Mouse (Mus musculus) embryonic facial prominence, embryonic 12.5 days (tissue): Measurements from ENCODE around the gene Elk4. TPM values are rescaled to one million over a fixed set of nuclear protein-coding genes. Genes with fewer than 3 reads are reported as not detected.

Experiments
- ATAC-seq: fragments of 200-750 bp; cut with Nextera tagmentation; 2 replicates; pipeline ENCODE4 v1.8.0; 2017; ENCODE audit not compliant: insufficient number of reproducible peaks, insufficient read depth, low FRiP score, low TSS enrichment
- H3K27ac ChIP-seq: fragments of 300-500 bp; sonication (generic); 2 replicates; pipeline ENCODE4 v1.5.1; 2016; ENCODE audit warnings: mild to moderate bottlenecking
- H3K27me3 ChIP-seq: fragments of 300-500 bp; sonication (generic); 2 replicates; pipeline ENCODE4 v1.6.1; 2016; ENCODE audit warnings: mild to moderate bottlenecking, moderate library complexity
- H3K36me3 ChIP-seq: fragments of 300-500 bp; sonication (generic); 2 replicates; pipeline ENCODE4 v1.6.1; 2016; ENCODE audit warnings: mild to moderate bottlenecking
- H3K4me1 ChIP-seq: fragments of 300-500 bp; sonication (generic); 2 replicates; pipeline ENCODE4 v1.6.1; 2016
- H3K4me2 ChIP-seq: fragments of 300-500 bp; sonication (generic); replicated peaks from 2 replicates; pipeline ENCODE4 v1.6.1; 2016; ENCODE audit warnings: mild to moderate bottlenecking, moderate library complexity
- H3K4me3 ChIP-seq: fragments of 300-500 bp; sonication (generic); 2 replicates; pipeline ENCODE4 v1.5.1; 2016; ENCODE audit warnings: mild to moderate bottlenecking
- H3K9ac ChIP-seq: fragments of 300-500 bp; sonication (generic); 2 replicates; pipeline ENCODE4 v1.6.1; 2016; ENCODE audit warnings: mild to moderate bottlenecking, moderate library complexity
- H3K9me3 ChIP-seq: fragments of 300-500 bp; sonication (generic); 2 replicates; pipeline ENCODE4 v1.6.1; 2016; ENCODE audit warnings: mild to moderate bottlenecking, moderate library complexity
- WGBS: fragments of 180-500 bp; shearing (Covaris S2); methylation state at CpG from one replicate; pipeline ENCODE4 v1.1.7; 2016; 5-methylcytosine and 5-hydroxymethylcytosine counted together
- polyA plus RNA-seq: library from polyadenylated mRNA; unstranded; fragments of >200 nt; fragmentation: Nextera tagmentation; extraction: Ambion mirVana; gene quantifications from 2 replicates; pipeline ENCODE4 v1.2.1, GENCODE M21; 2016

The Elk4 gene
- polyA plus RNA-seq, 1 experiment from 2014 or later: 18.1 TPM

GRCm38 (mm10) chr1:132027978-132028377 is 20.6 kb downstream of the Elk4 start:
- WGBS: 79% methylated on average over 5 of the region's 5 CpGs

GRCm38 (mm10) chr1:132028413-132028812 is 21.0 kb downstream of the Elk4 start:
- Histone ChIP-seq H3K4me3 (no peak overlapping the region), H3K4me2 (no peak overlapping the region), H3K9me3 (no peaks in the 10 kb centered on the region), H3K9ac (no peak overlapping the region), H3K36me3 (peaks cover 61% of the 10 kb centered on the region), H3K27me3 (no peaks in the 10 kb centered on the region), H3K4me1 (no peaks in the 10 kb centered on the region), H3K27ac (no peak overlapping the region)
- ATAC-seq: no peak
- WGBS: 86% methylated on average over 9 of the region's 9 CpGs

More at GRCm38 (mm10) chr1:132027978-132028377, 20.6 kb downstream of the Elk4 start:
- Histone ChIP-seq H3K27me3 (no peaks in the 10 kb centered on the region), H3K4me3 (no peak overlapping the region), H3K9me3 (no peaks in the 10 kb centered on the region), H3K9ac (no peak overlapping the region), H3K36me3 (peaks cover 61% of the 10 kb centered on the region), H3K4me1 (no peaks in the 10 kb centered on the region), H3K27ac (no peak overlapping the region), H3K4me2 (no peak overlapping the region)
- no peak for ATAC-seq

- Histone ChIP-seq H3K27me3 (no peaks in the 10 kb centered on the region), H3K4me3 (no peak overlapping the region), H3K9ac (no peak overlapping the region), H3K4me2 (no peak overlapping the region), H3K4me1 (no peaks in the 10 kb centered on the region), H3K27ac (no peak overlapping the region), H3K9me3 (no peaks in the 10 kb centered on the region), H3K36me3 (peaks cover 53% of the 10 kb centered on the region)
- WGBS: 69% methylated on average over 2 of the region's 2 CpGs
- ATAC-seq: no peak
Measured at GRCm38 (mm10) chr1:132030574-132030973, 23.2 kb downstream of the Elk4 start.

GRCm38 (mm10) chr1:132032172-132032571 is 24.8 kb downstream of the Elk4 start:
- Histone ChIP-seq H3K4me2 (no peak overlapping the region), H3K36me3 (peaks cover 41% of the 10 kb centered on the region), H3K27ac (no peak overlapping the region), H3K9me3 (no peaks in the 10 kb centered on the region), H3K9ac (no peak overlapping the region), H3K4me1 (no peaks in the 10 kb centered on the region), H3K4me3 (no peak overlapping the region), H3K27me3 (no peaks in the 10 kb centered on the region)
- WGBS: 89% methylated on average over 7 of the region's 7 CpGs
- ATAC-seq: no peak

- peaks cover 14% of the 10 kb centered on the region for H3K36me3 ChIP-seq
- H3K27me3 ChIP-seq: no peaks in the 10 kb centered on the region
- H3K4me3 ChIP-seq: no peak overlapping the region
- ATAC-seq: no peak
- no peaks in the 10 kb centered on the region for H3K9me3 ChIP-seq
- WGBS: 82% methylated on average over 3 of the region's 3 CpGs
- no peak overlapping the region for H3K9ac ChIP-seq
- H3K4me1 ChIP-seq: no peaks in the 10 kb centered on the region
- no peak overlapping the region for H3K4me2 ChIP-seq
- H3K27ac ChIP-seq: no peak overlapping the region
Measured at GRCm38 (mm10) chr1:132037746-132038145, 30.3 kb downstream of the Elk4 start.

GRCm38 (mm10) chr1:132038753-132039152 is 31.3 kb downstream of the Elk4 start:
- Histone ChIP-seq H3K9ac (no peak overlapping the region), H3K4me1 (no peaks in the 10 kb centered on the region), H3K27me3 (no peaks in the 10 kb centered on the region), H3K27ac (no peak overlapping the region), H3K4me3 (no peak overlapping the region), H3K4me2 (no peak overlapping the region), H3K36me3 (peaks cover 4% of the 10 kb centered on the region), H3K9me3 (no peaks in the 10 kb centered on the region)
- 80% methylated on average over 5 of the region's 5 CpGs for WGBS
- ATAC-seq: no peak

- 0 out of 2 replicates have a peak overlapping the region, but pooled peaks have one; percentile 3 for H3K27ac ChIP-seq
- WGBS: 59% methylated on average over 9 of the region's 9 CpGs
- H3K9me3 ChIP-seq: no peaks in the 10 kb centered on the region
- H3K4me1 ChIP-seq: no peaks in the 10 kb centered on the region
- no peaks in the 10 kb centered on the region for H3K27me3 ChIP-seq
- no peak overlapping the region for H3K9ac ChIP-seq
- no peak for ATAC-seq
- no peak overlapping the region for H3K4me2 ChIP-seq
- H3K4me3 ChIP-seq: no peak overlapping the region
- H3K36me3 ChIP-seq: no peaks in the 10 kb centered on the region
Measured at GRCm38 (mm10) chr1:132040201-132040621, 32.8 kb downstream of the Elk4 start.

GRCm38 (mm10) chr1:132043759-132044158 is 36.4 kb downstream of the Elk4 start:
- Histone ChIP-seq H3K4me1 (no peaks in the 10 kb centered on the region), H3K4me3 (no peak overlapping the region), H3K27ac (no peak overlapping the region), H3K9me3 (no peaks in the 10 kb centered on the region), H3K36me3 (no peaks in the 10 kb centered on the region), H3K4me2 (no peak overlapping the region), H3K27me3 (no peaks in the 10 kb centered on the region), H3K9ac (no peak overlapping the region)
- WGBS: 69% methylated on average over 4 of the region's 4 CpGs
- ATAC-seq: no peak

GRCm38 (mm10) chr1:132046143-132046735 is 38.8 kb downstream of the Elk4 start:
- H3K9ac ChIP-seq: no peak overlapping the region
- 25% methylated on average over 15 of the region's 15 CpGs for WGBS
- no peak overlapping the region for H3K27ac ChIP-seq
- no peak overlapping the region for H3K4me2 ChIP-seq
- no peaks in the 10 kb centered on the region for H3K27me3 ChIP-seq
- no peaks in the 10 kb centered on the region for H3K4me1 ChIP-seq
- no peak overlapping the region for H3K4me3 ChIP-seq
- ATAC-seq: peak; percentile 26; the same call in 1 of the 2 replicates
- H3K36me3 ChIP-seq: no peaks in the 10 kb centered on the region
- H3K9me3 ChIP-seq: no peaks in the 10 kb centered on the region

- Histone ChIP-seq H3K4me1 (no peaks in the 10 kb centered on the region), H3K9ac (no peak overlapping the region), H3K27me3 (no peaks in the 10 kb centered on the region), H3K36me3 (no peaks in the 10 kb centered on the region), H3K9me3 (no peaks in the 10 kb centered on the region), H3K4me3 (no peak overlapping the region), H3K27ac (no peak overlapping the region), H3K4me2 (no peak overlapping the region)
- WGBS: 82% methylated on average over 3 of the region's 3 CpGs
- ATAC-seq: no peak
Measured at GRCm38 (mm10) chr1:132051746-132052145, 44.3 kb downstream of the Elk4 start.

- Histone ChIP-seq H3K4me2 (no peak overlapping the region), H3K4me1 (no peaks in the 10 kb centered on the region), H3K9me3 (no peaks in the 10 kb centered on the region), H3K27me3 (no peaks in the 10 kb centered on the region), H3K36me3 (no peaks in the 10 kb centered on the region), H3K27ac (no peak overlapping the region), H3K4me3 (no peak overlapping the region), H3K9ac (no peak overlapping the region)
- ATAC-seq: no peak
- 83% methylated on average over 3 of the region's 3 CpGs for WGBS
Measured at GRCm38 (mm10) chr1:132054387-132054786, 47.0 kb downstream of the Elk4 start.

GRCm38 (mm10) chr1:132055054-132055664 is 47.8 kb downstream of the Elk4 start:
- no peaks in the 10 kb centered on the region for H3K9me3 ChIP-seq
- no peak for ATAC-seq
- no peak overlapping the region for H3K4me3 ChIP-seq
- H3K36me3 ChIP-seq: no peaks in the 10 kb centered on the region
- H3K4me1 ChIP-seq: no peaks in the 10 kb centered on the region
- no peak overlapping the region for H3K4me2 ChIP-seq
- 83% methylated on average over 7 of the region's 7 CpGs for WGBS
- H3K9ac ChIP-seq: no peak overlapping the region
- no peaks in the 10 kb centered on the region for H3K27me3 ChIP-seq
- H3K27ac ChIP-seq: no peak overlapping the region
